Mouse (Mus musculus): ENCODE data around the gene Mafg. TPM values are rescaled to one million over a fixed set of nuclear protein-coding genes. Genes with fewer than 3 reads are reported as not detected.
A peak's percentile ranks its signal among the peaks of the same experiment; 100 is the strongest.

The Mafg gene
- polyA plus RNA-seq (2021; fragmentation: Nextera tagmentation), result 12.7 and 13.4 TPM in 2 replicates
- long read RNA-seq, experiment 1, full-length matches to known transcripts, result 8 of 39 reads
- long read RNA-seq, experiment 1, partial matches to known transcripts, result 5 of 39 reads
- long read RNA-seq, experiment 1, other reads (novel, unspliced or antisense), result 26 of 39 reads
- long read RNA-seq, experiment 2, full-length matches to known transcripts, result 19 of 64 reads
- long read RNA-seq, experiment 2, partial matches to known transcripts, result 7 of 64 reads
- long read RNA-seq, experiment 2, other reads (novel, unspliced or antisense), result 38 of 64 reads

GRCm38 (mm10) chr11:120633520-120634343, at the start of gene Mafg:
Gene Mafg, minus strand, starts transcription at chr11:120633600.

GRCm38 (mm10) chr11:120672687-120673593, 39.5 kb upstream of the Mafg start, which contains the start of gene Aspscr1:
Gene Aspscr1, plus strand, starts transcription at chr11:120672973.

GRCm38 (mm10) chr11:120661076-120661460, 27.7 kb upstream of the Mafg start, which contains the start of gene Notum:
Gene Notum, minus strand, starts transcription at chr11:120661175.

GRCm38 (mm10) chr11:120648001-120648476, 14.6 kb upstream of the Mafg start, which contains the start of gene Myadml2:
Gene Myadml2, minus strand, starts transcription at chr11:120648158.

GRCm38 (mm10) chr11:120643601-120643987, 10.2 kb upstream of the Mafg start, which contains the start of gene Pycr1:
Gene Pycr1, minus strand, starts transcription at chr11:120643769.

GRCm38 (mm10) chr11:120625152-120625775, 8.1 kb downstream of the Mafg start, which contains the start of gene Sirt7:
Gene Sirt7, minus strand, starts transcription at chr11:120625240.

GRCm38 (mm10) chr11:120617519-120618112, 15.8 kb downstream of the Mafg start, which contains the start of gene Pcyt2:
Gene Pcyt2, minus strand, starts transcription at chr11:120617936.

GRCm38 (mm10) chr11:120608241-120609034, 25.0 kb downstream of the Mafg start, which contains the start of gene Npb:
Gene Npb, plus strand, starts transcription at chr11:120608477.

GRCm38 (mm10) chr11:120598283-120598989, 35.0 kb downstream of the Mafg start, which contains the start of the genes Alyref and Anapc11:
Gene Alyref, minus strand, starts transcription at chr11:120598365.
Gene Anapc11, plus strand, starts transcription at chr11:120598421.

GRCm38 (mm10) chr11:120581490-120582267, 51.7 kb downstream of the Mafg start, which contains the start of gene Arhgdia:
Gene Arhgdia, minus strand, starts transcription at chr11:120581624.

Small RNAs within 50 kb of the gene (microRNA-seq; reads per million reads assigned to microRNA genes)
- gene Mir6936, result 7.5 reads per million, percentile 26 among the genes with 10 or more reads in this experiment

Other genes with a start within 250 kb of the Mafg start
- gene Nploc4, start 195.9 kb downstream of the Mafg start, polyA plus RNA-seq (2021; fragmentation: Nextera tagmentation), result 5.8 and 6.1 TPM in 2 replicates
- 0.21 TPM in 1 of 2 replicates, not detected in the other for gene Tspan10, start 191.0 kb downstream of the Mafg start, polyA plus RNA-seq (2021; fragmentation: Nextera tagmentation)
- gene Pde6g, start 180.1 kb downstream of the Mafg start, polyA plus RNA-seq (2021; fragmentation: Nextera tagmentation), result 0.58 and 1.0 TPM in 2 replicates
- gene Oxld1, start 175.5 kb downstream of the Mafg start, polyA plus RNA-seq (2021; fragmentation: Nextera tagmentation), result 31.7 and 34.6 TPM in 2 replicates
- 29.5 and 39.5 TPM in 2 replicates for gene Ccdc137, start 175.5 kb downstream of the Mafg start, polyA plus RNA-seq (2021; fragmentation: Nextera tagmentation)
- gene Arl16, start 166.0 kb downstream of the Mafg start, polyA plus RNA-seq (2021; fragmentation: Nextera tagmentation), result 87.8 and 95.3 TPM in 2 replicates
- 104 and 110 TPM in 2 replicates for gene Mrpl12, start 149.0 kb downstream of the Mafg start, polyA plus RNA-seq (2021; fragmentation: Nextera tagmentation)
- 13.3 and 13.5 TPM in 2 replicates for gene Slc25a10, start 141.8 kb downstream of the Mafg start, polyA plus RNA-seq (2021; fragmentation: Nextera tagmentation)
- 0.06 TPM in 1 of 2 replicates, not detected in the other for gene Gcgr, start 102.9 kb downstream of the Mafg start, polyA plus RNA-seq (2021; fragmentation: Nextera tagmentation)
- gene Mcrip1, start 83.9 kb downstream of the Mafg start, polyA plus RNA-seq (2021; fragmentation: Nextera tagmentation), result 224 and 238 TPM in 2 replicates
- gene Ppp1r27, start 82.5 kb downstream of the Mafg start, polyA plus RNA-seq (2021; fragmentation: Nextera tagmentation), result not detected in 2 replicates
- gene P4hb, start 60.3 kb downstream of the Mafg start, polyA plus RNA-seq (2021; fragmentation: Nextera tagmentation), result 126 and 135 TPM in 2 replicates
- gene Arhgdia, start 52.0 kb downstream of the Mafg start, polyA plus RNA-seq (2021; fragmentation: Nextera tagmentation), result 199 and 207 TPM in 2 replicates
- 8.1 and 9.0 TPM in 2 replicates for gene Alyref, start 35.2 kb downstream of the Mafg start, polyA plus RNA-seq (2021; fragmentation: Nextera tagmentation)
- 89.9 and 107 TPM in 2 replicates for gene Anapc11, start 35.2 kb downstream of the Mafg start, polyA plus RNA-seq (2021; fragmentation: Nextera tagmentation)
- 2.9 and 3.2 TPM in 2 replicates for gene Npb, start 25.1 kb downstream of the Mafg start, polyA plus RNA-seq (2021; fragmentation: Nextera tagmentation)
- gene Pcyt2, start 15.7 kb downstream of the Mafg start, polyA plus RNA-seq (2021; fragmentation: Nextera tagmentation), result 107 and 110 TPM in 2 replicates
- 18.0 and 18.2 TPM in 2 replicates for gene Sirt7, start 8.4 kb downstream of the Mafg start, polyA plus RNA-seq (2021; fragmentation: Nextera tagmentation)
- gene Pycr1, start 10.2 kb upstream of the Mafg start, polyA plus RNA-seq (2021; fragmentation: Nextera tagmentation), result 3.6 and 4.8 TPM in 2 replicates
- 3.6 and 4.0 TPM in 2 replicates for gene Myadml2, start 14.6 kb upstream of the Mafg start, polyA plus RNA-seq (2021; fragmentation: Nextera tagmentation)
- 0.49 and 1.1 TPM in 2 replicates for gene Notum, start 27.6 kb upstream of the Mafg start, polyA plus RNA-seq (2021; fragmentation: Nextera tagmentation)
- gene Aspscr1, start 39.4 kb upstream of the Mafg start, polyA plus RNA-seq (2021; fragmentation: Nextera tagmentation), result 44.3 and 52.2 TPM in 2 replicates
- gene Cenpx, start 80.1 kb upstream of the Mafg start, polyA plus RNA-seq (2021; fragmentation: Nextera tagmentation), result 64.8 and 72.5 TPM in 2 replicates
- gene Lrrc45, start 80.3 kb upstream of the Mafg start, polyA plus RNA-seq (2021; fragmentation: Nextera tagmentation), result 5.4 and 6.0 TPM in 2 replicates
- gene Rac3, start 87.9 kb upstream of the Mafg start, polyA plus RNA-seq (2021; fragmentation: Nextera tagmentation), result 40.8 and 52.4 TPM in 2 replicates
- gene Dcxr, start 93.7 kb upstream of the Mafg start, polyA plus RNA-seq (2021; fragmentation: Nextera tagmentation), result 31.5 TPM in 2 replicates
- 0.85 and 1.5 TPM in 2 replicates for gene Cbr2, start 98.5 kb upstream of the Mafg start, polyA plus RNA-seq (2021; fragmentation: Nextera tagmentation)
- 0.48 and 1.6 TPM in 2 replicates for gene Hmga1b, start 129.2 kb upstream of the Mafg start, polyA plus RNA-seq (2021; fragmentation: Nextera tagmentation)
- 47.1 and 63.6 TPM in 2 replicates for gene Rfng, start 150.6 kb upstream of the Mafg start, polyA plus RNA-seq (2021; fragmentation: Nextera tagmentation)
- 257 and 261 TPM in 2 replicates for gene Gps1, start 150.7 kb upstream of the Mafg start, polyA plus RNA-seq (2021; fragmentation: Nextera tagmentation)
- gene Dus1l, start 162.8 kb upstream of the Mafg start, polyA plus RNA-seq (2021; fragmentation: Nextera tagmentation), result 35.9 and 39.6 TPM in 2 replicates
- 45.4 and 45.9 TPM in 2 replicates for gene Fasn, start 190.9 kb upstream of the Mafg start, polyA plus RNA-seq (2021; fragmentation: Nextera tagmentation)

All from layer of hippocampus, adult 6 months (tissue).